Mouse (Mus musculus): Measurements from ENCODE around the gene Tmem139. TPM values are rescaled to one million over a fixed set of nuclear protein-coding genes. Genes with fewer than 3 reads are reported as not detected.

Gene Tmem139
- 1 to 10 TPM in 1 of 2 experiments, under 1 TPM in 1; 0.35 to 5.6 TPM for total RNA-seq (2021)
- long read RNA-seq, experiment 1, partial matches to known transcripts, result 0 of 1 reads
- long read RNA-seq, experiment 1, other reads (novel, unspliced or antisense), result 1 of 1 reads
- long read RNA-seq, experiment 2, partial matches to known transcripts, result 1 of 4 reads
- long read RNA-seq, experiment 2, other reads (novel, unspliced or antisense), result 2 of 4 reads

- DNase-seq (ENCODE audit: low spot score in 2 of 2), result no peak
Measured at GRCm38 (mm10) chr6:42261524-42262170, at the start of gene Tmem139. TSS of gene Tmem139 (plus strand) at chr6:42261970.

- no peak for DNase-seq (ENCODE audit: low spot score in 2 of 2)
Measured at GRCm38 (mm10) chr6:42215028-42215427, 46.7 kb upstream of the Tmem139 start, which contains the start of gene Tas2r144. TSS of gene Tas2r144 (plus strand) at chr6:42215328.

- no peak for DNase-seq (ENCODE audit: low spot score in 2 of 2)
Measured at GRCm38 (mm10) chr6:42222286-42222685, 39.5 kb upstream of the Tmem139 start.

- no peak for DNase-seq (ENCODE audit: low spot score in 2 of 2)
Measured at GRCm38 (mm10) chr6:42225046-42225445, 36.7 kb upstream of the Tmem139 start.

GRCm38 (mm10) chr6:42227240-42228101 lies 34.3 kb upstream of the Tmem139 start:
- peak; percentile 70 to 71 for DNase-seq (ENCODE audit: low spot score in 2 of 2)

GRCm38 (mm10) chr6:42229610-42230009 lies 32.2 kb upstream of the Tmem139 start:
- no peak for DNase-seq (ENCODE audit: low spot score in 2 of 2)

- DNase-seq (ENCODE audit: low spot score in 2 of 2), result no peak
Measured at GRCm38 (mm10) chr6:42231191-42231590, 30.6 kb upstream of the Tmem139 start.

GRCm38 (mm10) chr6:42237276-42237805 lies 24.4 kb upstream of the Tmem139 start:
- DNase-seq (ENCODE audit: low spot score in 2 of 2), result no peak

GRCm38 (mm10) chr6:42241311-42242045 lies 20.3 kb upstream of the Tmem139 start:
- DNase-seq (ENCODE audit: low spot score in 2 of 2), result no peak

GRCm38 (mm10) chr6:42245711-42246353 lies 15.9 kb upstream of the Tmem139 start, which contains the start of gene Gstk1:
TSS of gene Gstk1 (plus strand) at chr6:42245935.
- DNase-seq (ENCODE audit: low spot score in 2 of 2), result peak; percentile 68 to 72

- no peak for DNase-seq (ENCODE audit: low spot score in 2 of 2)
Measured at GRCm38 (mm10) chr6:42247173-42247572, 14.6 kb upstream of the Tmem139 start.

GRCm38 (mm10) chr6:42247981-42248380 lies 13.8 kb upstream of the Tmem139 start:
- no peak for DNase-seq (ENCODE audit: low spot score in 2 of 2)

GRCm38 (mm10) chr6:42251791-42252190 lies 10.0 kb upstream of the Tmem139 start:
- DNase-seq (ENCODE audit: low spot score in 2 of 2), result no peak

- no peak for DNase-seq (ENCODE audit: low spot score in 2 of 2)
Measured at GRCm38 (mm10) chr6:42253103-42253502, 8.7 kb upstream of the Tmem139 start.

GRCm38 (mm10) chr6:42257303-42257863 lies 4.4 kb upstream of the Tmem139 start:
- peak; percentile 50 to 57 for DNase-seq (ENCODE audit: low spot score in 2 of 2)

- DNase-seq (ENCODE audit: low spot score in 2 of 2), result no peak
Measured at GRCm38 (mm10) chr6:42260430-42260829, 1.3 kb upstream of the Tmem139 start.

- DNase-seq (ENCODE audit: low spot score in 2 of 2), result peak; percentile 97
Measured at GRCm38 (mm10) chr6:42264626-42265312, 3.0 kb downstream of the Tmem139 start, which contains the start of gene Casp2. TSS of gene Casp2 (plus strand) at chr6:42264985.

GRCm38 (mm10) chr6:42265391-42266330 lies 3.9 kb downstream of the Tmem139 start:
- DNase-seq (ENCODE audit: low spot score in 2 of 2), result no peak

All from adrenal gland, adult 18-20 months (tissue).